Mouse (Mus musculus) c-Kit-positive CD71-positive TER-119-positive erythroid progenitor cells, embryonic 14.5 days (primary cell): Measurements from ENCODE around the gene Gabpb2.
"Not testable (repeated sequence)": the region's sequence is repeated elsewhere in the genome, so short reads cannot be mapped to it uniquely, and the experiment has no call there.

ENCODE experiments used
- DNase-seq: peaks from one replicate; pipeline ENCODE4 v3.0.0-alpha.2; 2013; ENCODE audit warnings: low spot score

The Gabpb2 gene

DNA sequence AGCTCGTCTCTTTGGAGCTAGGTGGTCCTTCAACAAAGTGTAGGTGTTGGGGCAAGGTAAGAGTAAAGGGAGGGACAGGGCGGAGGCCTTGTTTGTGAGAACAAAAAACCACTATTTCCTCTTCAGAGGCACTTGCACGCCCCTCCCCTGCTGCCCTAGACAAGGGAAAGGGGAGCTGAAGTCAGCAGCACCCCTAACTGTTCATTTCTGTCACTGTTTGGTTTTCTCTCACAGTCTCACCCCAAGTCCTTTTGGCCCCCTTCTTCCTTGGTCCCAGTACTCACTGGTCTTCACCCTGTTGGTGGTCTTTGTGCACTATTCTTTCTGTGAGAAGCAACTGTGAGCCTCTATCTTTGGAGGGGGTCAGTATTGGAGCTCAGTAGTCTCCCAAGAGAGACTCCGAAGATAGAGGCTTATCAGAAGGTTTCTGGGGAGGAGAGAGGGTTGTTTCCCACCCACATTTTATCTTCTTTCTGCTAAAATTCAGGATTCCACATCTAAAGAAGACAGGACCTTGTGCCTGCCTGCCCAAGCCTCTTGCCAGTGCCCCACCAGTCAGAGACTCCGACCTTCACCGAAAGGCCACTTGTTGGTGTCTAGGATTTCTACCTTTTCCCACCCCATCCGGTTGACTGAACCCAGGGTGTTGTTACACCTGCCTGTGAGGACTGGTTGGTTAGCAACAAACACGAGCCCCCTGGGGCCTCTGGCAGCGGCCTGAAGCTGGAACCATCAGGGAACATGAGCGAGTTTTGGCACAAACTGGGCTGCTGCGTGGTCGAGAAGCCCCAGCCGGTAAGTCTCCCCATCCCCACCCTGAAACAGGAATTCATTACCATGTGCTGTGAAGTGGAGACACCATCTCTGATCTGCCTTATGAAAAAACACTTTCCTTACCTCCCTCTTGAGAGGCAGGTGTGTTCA is 13.8 kb upstream of the Gabpb2 start, which contains the start of gene Mllt11:
Gene Mllt11, minus strand, starts transcription at position 874 of the 924 bp plus-strand sequence.
- peak; percentile 45 for DNase-seq

DNA sequence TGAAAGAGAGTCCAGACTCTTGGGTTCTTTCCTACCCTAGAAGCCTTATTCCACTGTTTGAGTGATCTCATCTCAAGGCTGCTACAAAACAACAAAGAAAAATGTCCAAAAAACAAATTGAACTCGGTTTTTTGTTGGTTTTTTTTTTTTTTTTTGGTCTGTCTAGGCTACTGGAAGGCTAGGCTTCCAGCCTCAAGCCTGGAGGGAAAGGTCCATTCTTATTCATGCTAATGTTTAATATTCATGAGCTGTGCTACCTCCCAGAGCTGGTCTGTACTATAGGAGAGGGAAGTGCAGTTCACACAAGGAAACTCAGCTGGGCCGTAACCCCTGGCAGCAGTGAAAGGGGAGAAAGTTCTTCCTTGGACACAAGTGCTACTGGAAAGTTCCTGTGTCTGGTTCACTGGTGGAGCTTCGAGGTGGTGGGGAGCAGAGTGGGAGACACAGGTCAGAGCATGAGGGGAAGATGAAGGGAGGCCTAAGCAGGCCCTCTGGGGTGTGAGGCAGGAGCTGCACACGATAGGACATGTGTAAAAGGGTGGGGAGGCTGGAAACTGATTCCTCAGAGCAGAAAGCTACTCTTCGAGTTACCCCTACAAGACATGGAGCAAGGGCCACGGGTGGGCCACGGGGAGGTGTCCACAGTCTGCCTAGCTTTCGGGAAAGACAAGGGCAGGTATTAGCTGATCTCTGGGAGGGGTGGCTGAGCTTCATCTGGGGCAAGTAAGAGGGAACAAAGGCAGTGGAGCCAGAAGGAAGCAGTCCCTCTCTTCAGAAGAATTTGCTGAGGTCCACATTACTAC is 13.0 kb upstream of the Gabpb2 start:
- peak; percentile 42 for DNase-seq

DNA sequence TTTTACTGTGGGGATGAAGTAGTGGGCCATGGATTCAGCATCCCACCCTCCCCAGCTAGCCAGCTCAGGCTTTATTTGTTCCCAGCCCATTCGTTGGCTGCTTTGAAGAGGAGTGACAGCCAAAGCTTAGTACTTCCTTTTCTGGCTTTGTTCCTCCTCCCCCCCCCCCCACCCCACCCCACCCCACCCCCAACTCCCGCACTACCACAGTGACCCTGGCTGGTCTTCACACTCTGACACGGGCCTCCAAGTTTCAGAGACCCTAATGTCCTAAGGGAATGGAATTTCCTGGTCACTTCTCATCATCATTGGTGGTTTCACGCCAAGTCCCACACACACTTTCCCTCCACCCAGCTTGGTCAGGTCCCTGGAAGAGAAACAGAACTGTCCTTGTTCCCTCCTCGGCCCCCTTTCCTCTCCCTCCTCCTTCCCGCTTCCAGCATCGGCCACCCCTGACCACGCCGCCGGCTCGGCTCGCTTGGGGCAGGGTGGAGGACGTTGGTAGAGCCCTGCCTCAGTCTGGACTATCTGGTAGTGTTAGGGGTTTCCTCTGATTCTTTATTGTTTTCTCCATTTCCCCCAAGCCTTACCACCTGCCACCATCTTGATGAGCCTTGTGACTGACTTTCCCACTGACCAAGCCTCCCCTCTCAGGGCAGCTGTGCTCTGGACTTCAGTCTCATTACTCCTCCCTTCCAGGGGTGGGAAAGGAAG is 12.2 kb upstream of the Gabpb2 start:
- peak; percentile 32 for DNase-seq

DNA sequence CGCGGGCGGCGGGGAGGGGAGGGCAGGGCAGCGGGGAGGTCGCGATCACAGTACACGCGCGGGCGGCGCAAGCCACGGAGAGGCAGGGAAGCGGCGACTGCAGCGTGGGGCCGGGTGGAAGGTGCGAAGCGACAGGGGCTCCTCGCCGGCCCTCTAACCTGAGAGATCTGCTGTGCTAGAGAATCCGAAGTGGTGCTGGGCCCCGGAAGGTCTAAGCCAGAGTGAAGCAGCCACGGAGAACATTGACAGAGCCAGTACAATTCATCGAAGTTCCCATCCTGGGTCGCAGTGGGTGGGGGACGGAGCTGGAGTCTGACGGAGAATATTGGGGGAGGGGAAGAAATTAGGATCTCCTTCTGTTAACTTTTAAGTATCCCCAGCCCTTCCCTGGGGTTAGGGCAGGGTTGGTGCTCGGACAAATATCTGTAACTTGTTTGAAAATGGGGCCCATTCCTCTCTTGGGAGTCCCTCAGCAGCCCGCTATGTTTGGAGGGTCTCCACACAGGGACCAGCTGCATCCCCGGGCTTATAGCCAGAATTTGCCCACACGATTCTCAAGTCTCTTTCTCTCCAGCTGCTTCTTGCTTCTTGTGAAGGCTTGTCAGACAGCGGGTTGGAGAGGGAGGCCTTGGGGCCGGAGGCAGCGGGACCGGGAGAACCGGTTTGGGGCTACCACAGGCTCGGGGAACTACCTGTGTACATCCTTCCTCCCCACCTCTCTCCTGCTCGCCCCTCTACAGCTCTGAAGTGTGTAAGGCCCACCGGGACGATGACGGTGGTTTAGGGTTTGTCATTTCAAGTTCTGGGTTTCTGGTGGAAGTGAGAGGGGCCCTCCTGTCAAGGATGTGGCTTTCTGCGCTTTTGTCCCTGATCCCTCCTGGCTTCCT is 11.4 kb upstream of the Gabpb2 start:
- DNase-seq: peak; percentile 38

DNA sequence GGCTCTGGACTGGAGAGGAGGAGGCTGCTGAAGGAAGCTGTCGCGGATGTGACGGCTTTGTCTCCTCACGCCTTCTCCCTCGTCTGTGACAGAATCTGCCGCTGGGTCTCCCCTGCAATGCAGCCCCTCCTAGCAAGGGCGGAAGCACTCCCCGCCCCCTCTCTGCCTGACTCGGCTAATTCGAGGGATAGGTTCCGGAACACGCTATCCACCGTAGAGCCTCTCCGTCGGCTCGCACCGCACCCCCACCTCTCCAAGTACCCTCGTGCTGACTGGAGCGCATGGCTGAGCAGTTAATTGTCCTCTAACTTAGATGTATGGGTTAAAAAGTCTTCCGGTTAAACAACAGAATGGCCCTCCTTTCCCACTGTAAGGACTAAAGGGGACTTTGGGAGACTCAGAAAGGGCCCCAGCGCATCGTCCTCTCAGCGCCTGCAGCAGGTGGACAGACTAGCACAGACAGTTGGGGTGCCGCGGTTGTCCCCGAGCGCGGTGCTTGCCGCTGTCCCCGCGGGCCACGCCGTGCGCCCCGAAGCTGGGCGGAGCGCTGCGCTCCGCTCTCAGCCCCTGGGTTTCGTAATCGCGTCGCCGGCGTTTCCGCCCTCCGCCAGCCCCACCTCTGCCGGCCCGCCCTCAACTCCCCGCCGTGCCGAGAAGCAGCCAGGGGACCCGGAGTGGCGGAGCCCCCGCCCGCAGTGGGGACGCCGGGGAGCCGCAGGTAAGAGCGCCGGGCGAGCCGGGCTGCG is 10.6 kb upstream of the Gabpb2 start, which contains the start of gene Cdc42se1:
Gene Cdc42se1, plus strand, starts transcription at position 585 of the 746 bp plus-strand sequence.
- peak; percentile 76 for DNase-seq

DNA sequence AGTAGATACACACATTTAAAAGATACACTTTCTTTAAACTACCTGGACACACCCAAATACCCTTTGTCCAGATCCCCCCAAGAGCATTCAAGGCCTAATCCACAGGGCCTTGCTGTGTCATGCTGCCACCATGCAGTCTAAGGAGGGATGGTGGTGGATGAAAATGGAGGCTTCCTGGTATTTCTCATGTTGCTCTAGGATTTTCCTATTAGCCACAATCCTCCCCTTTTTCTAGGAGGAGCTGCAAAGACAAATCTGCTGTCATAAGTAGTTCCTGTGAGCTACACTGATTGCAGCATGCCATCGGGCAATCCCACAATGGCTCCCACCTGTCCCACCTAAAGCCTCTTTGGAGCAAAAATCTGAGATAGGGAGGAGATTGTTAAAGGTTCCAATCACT is 9.5 kb upstream of the Gabpb2 start:
- no peak for DNase-seq

DNA sequence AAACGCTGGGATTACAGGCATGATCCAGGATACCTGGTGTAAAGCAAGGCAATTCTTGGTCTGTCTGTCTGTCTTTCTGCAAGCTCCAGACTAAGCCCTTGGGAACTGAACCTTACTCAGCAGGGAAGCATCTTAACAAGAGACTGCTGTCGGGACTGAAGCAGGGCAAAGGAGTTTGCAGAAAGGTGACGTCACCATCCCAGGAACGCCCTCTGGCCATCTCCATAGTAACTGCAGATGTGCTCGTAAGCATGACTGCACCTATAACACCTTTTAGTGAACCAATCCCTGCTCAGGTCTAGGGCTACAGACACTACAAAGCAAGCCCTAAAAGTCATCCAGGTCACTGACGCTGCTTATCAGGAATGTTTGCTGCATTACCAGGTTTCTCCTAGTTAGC is 6.6 kb upstream of the Gabpb2 start:
- DNase-seq: no peak

DNA sequence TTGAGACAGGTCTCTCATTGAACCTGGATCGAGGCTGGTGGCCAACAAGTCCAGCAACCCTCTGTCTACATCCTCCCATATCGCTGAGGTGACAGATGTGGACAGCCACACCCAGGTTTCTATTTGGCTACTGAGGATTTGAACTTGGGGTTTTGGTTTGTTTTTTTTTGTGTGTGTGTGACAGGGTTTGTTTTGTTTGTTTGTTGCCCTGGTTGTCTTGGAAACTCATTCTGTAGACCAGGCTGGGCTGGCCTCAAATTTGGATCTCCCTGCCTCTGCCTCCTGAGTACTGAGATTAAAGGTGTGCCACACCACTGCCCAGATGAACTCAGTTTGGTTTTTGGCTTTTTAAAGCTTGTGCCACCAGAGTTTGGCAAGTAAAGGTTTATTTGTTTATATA is 5.3 kb upstream of the Gabpb2 start:
- DNase-seq: no peak

DNA sequence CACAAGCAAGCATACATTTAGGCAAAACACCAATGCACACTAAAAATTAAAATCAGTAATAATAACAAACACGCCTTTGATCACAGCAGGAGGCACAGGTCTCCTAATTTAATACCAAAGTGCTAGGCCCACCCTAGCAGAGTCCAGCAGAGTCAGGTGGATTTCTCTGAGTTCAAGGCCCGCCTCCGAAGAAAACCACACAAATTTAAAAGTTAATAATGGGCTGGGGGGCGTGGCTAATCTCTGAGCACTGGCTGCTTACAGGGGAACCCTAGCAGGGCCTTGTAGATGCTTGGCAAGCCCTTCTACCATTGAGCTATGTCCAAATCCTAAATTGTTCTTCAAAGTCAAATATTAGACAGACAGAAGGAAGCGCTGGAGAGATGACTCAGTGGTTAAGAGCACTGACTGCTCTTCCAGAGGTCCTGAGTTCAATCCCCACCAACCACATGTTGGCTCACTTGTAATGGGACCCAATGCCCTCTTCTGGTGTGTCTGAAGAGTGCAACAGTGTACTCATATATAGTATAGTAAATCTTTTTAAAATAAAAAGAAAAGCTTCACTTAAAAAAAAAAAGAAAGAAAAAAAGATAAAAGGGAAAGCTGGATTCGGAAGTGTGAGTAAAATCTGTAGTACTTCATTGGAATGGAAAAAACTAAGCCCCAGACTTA is 886 bp upstream of the Gabpb2 start:
- peak; percentile 60 for DNase-seq

DNA sequence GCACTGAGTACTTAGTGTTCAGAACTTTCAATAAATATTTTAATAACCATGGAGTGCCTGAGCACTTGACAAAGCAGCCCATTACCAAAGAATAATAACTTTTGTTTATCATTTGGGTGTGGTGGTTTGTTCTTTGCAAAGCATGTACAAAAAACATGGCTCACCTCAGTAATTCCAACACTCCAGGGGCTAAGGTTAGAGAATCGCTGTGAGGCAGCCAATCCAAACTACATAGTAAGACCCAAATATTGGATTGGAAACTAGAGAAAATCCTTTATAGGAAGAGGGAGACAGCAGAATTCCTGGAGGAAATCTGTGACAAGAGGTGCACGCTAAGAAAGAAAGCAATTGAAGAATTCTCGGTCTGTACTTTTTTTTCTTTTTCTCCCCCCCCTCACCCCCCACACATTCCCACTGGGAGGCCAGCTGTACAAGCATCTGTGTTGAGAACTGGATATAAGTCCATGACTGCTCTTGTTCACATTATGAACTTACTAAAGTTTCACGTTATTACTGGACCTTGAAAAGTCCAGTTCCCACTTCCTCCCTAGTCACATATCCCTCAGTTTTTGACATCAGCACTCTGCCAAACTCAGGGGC is 961 bp downstream of the Gabpb2 start:
- no peak for DNase-seq

DNA sequence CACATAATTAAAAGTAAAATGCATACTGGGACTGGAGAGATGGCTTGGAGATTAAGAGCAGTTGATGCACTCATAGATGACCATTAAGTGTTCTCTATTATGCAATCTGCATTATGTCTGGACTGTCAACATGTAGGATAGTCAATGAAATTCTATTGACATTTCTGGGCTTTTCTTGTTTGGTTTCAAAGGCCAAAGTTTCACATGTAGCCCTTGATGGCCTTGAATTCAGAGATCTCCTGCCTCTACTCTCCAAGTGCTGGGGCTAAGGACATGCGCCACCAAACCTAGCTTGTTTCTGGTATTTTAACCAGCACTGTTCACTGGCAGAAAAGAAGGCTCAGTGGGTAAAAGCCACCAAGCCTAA is 4.1 kb downstream of the Gabpb2 start:
- DNase-seq: no peak

DNA sequence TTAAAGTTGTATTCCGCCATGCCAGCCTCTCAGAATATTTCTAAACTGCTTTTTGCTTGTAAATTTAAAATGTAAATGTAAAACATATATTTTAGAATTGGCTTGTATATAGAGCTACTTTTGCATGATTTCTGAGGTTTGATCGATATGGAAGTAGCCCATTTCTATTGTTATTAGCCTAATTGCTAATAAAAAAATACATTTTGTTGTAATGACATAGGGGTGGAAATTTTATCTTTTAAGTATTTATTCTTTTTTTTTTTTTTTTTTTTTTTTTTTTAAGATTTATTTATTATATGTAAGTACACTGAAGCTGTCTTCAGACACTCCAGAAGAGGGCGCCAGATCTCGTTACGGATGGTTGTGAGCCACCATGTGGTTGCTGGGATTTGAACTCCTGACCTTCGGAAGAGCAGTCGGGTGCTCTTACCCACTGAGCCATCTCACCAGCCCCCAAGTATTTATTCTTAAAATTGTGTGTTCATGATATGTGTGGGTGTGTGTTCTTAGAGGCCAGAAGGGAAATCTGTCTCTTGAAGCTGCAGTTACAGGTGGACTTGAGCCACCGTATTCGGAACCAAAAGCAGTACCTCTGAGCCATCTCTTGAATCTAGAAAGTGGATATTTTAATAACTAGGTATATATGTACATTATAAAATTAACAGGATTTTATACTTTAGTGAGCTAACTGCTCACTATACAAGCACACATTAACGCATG is 4.7 kb downstream of the Gabpb2 start:
- DNase-seq: not testable (repeated sequence)

DNA sequence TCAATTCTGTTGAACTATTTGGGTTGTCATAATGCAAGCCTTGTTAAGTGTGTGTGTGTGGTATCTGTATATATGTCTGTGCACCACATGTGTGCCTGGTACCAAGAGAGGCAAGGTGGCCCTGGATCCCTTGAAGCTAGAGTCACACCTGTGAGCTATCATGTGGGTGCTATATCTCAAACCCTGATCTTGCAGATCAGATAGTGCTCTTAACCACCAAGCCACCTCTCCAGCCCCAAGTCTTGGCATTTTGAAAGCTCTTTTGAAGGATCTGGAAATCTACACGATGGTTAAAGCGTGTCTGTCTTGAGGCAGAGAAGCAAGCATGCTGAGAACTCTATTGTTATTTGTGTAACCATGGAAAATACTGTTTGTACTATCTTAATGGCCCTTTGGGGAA is 7.1 kb downstream of the Gabpb2 start:
- DNase-seq: no peak

DNA sequence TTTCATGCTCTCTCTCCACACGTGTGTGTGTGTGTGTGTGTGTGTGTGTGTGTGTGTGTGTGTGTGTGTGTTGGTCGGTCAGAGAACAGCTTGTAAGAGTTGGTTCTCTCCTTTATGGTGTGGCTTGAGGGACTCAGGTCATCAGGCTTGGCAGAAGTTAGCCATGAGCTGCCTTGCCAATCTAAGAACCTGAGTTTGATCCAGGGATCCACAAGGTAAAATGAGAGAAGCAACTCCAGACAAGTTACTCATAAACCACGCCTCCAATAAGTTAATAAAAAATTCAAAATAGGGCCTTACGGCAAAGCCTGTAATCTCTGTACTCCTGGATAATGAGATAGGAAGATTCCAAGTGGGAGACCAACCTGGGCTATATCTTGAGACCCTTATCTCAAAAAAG is 9.4 kb downstream of the Gabpb2 start:
- DNase-seq: no peak

DNA sequence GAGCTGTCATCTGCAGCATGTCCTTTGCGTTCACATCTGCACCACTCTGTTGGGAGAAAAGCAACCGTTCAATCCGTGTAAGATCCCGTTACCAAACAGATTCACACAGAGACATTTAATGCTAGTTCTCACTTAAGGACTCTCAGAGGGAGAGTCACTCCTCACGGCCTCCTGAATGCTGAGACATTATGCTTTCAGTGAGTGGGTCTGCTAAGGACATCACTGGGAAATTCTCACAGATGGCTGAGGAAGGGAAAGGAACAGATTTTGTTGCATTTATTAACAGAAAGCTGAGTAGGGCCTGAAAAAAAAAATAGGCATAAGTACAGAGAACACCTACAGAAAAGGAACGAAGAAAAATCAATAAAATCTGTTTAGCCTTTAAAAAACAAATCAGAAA is 13.8 kb downstream of the Gabpb2 start:
- no peak for DNase-seq

DNA sequence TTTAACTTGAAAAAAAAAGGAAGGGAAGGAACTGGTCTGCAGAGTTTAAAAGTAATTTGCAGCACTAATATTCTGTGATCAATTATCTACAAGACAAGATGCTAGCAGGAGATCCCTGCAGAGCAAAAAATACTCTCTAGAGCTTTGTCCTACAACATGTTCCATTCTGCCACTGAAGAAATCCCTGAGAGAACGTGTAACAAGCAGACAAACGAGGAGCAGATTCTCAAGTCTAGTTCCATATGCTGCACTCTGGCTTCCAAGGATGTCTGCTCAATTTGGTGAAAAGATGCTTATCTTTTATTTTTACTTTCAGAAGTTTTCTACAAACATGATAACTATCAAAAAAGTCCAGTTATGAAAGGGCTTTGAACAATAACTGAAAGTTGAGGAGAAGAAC is 17.2 kb downstream of the Gabpb2 start:
- DNase-seq: no peak

DNA sequence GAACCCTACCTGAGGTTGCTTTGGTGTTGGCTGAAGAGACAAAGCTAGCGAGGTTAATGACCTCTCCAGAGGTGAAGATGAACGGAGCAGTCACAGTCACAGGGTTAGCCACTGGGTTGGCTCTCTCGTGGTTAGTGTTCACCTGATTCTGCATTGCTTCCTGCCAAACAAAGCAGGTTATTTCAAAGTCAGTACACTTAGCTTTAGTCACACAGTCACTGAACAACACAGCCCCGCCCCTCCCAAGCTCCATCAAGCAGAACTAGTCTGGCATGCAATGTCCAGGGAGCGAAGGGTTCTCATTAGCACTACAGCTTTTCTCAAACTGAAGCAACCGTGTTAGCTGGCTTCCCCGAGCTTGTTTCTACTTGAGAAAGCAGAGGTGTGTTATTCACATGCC is 17.6 kb downstream of the Gabpb2 start:
- no peak for DNase-seq

DNA sequence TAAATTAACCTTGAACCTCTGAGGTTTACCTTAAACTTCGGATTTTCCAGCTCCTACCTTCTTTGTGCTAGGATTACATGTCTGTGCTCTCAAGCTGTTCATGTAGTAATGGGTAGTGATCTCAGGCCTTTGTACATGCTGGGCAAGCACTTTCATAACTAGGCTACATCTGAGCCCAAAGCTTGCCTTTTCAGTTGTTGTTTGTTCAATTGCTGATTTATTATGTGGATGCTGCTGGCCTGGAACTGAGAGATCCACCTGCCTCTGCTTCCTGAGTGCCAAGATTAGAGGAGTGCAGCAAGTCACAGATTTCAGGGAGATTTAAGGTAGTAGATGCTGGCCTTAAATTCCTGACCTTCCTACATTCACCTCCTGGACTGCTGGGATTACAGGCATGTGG is 18.6 kb downstream of the Gabpb2 start:
- DNase-seq: no peak

DNA sequence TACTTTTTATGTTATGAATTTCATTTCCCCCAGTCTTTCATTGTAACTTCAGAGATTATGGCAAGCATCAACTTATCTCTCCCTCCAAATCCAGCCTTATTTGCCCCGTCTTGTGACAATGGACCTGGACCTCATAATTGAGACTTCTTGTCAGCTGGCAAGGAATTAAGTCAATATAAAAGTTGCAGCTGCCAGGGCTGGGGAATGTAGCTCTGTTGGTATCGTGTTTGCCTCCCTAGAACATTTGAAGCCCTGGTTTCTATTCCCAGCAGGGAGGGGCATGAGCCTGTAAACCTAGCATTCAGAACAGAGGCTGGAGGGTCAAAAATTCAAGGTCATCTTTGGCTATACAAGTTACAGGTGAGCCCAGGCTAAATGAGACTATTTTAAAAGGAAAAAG is 21.9 kb downstream of the Gabpb2 start:
- DNase-seq: no peak
